Mouse (Mus musculus) activated CD4-positive, CD25-positive, alpha-beta regulatory T cell, adult 4 months (primary cell): ENCODE measurements around the gene Glt1d1. TPM values are rescaled to one million over a fixed set of nuclear protein-coding genes. Genes with fewer than 3 reads are reported as not detected.
"Not testable (repeated sequence)": the region's sequence is repeated elsewhere in the genome, so short reads cannot be mapped to it uniquely, and the experiment has no call there.

ENCODE experiments used
- ATAC-seq: one replicate; pipeline ENCODE4 v1.8.0; 2017
- polyA plus RNA-seq, 2 experiments: library from polyadenylated mRNA; unstranded; fragments of 100-300 nt; shearing (Covaris generic); gene quantifications; one replicate each; pipeline ENCODE4 v1.2.1; 2017

The Glt1d1 gene
- polyA plus RNA-seq, 2 experiments from 2014 or later: not detected

DNA sequence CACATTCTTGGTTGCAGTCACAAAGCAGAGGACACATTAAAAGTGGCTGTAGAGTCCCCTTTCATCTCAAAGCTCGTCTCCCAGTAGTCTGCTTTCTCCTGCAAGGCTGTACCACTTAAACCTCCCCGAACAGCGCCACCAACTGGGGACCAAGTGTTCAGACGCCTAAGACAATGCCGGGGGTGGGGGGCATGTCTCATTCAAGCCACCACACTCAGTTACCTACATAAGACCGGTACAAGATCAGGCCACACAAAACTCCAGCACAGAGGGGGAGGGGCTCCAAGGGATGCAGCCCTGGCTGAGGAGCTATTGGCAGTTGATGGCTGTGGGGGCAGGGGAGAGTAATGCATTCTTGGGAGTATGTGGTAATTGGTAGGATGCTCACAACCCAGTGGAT is 68.1 kb downstream of the Glt1d1 start:
- ATAC-seq: no peak

- no peak for ATAC-seq
Measured at GRCm38 (mm10) chr5:127703609-127704180, 71.6 kb downstream of the Glt1d1 start.

DNA sequence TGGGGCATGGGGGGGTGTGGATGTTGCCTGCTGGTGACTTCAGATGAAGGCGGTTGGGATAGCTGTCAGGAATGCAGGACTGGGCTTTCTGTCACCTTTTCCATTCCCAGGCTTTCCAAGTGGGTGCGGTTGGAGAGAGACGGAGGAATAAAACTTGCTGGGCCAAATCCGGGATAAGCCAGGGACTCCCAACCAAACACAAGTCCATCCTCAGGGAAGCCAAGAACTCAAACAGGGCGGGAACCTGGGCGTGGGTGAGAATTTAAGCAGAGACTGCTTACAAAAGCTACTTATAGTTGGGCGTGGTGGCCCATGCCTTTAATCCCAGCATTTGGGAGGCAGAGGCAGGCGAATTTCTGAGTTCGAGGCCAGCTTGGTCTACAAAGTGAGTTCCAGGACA is 73.2 kb downstream of the Glt1d1 start:
- no peak for ATAC-seq

- no peak for ATAC-seq
Measured at GRCm38 (mm10) chr5:127705976-127706375, 73.9 kb downstream of the Glt1d1 start.

DNA sequence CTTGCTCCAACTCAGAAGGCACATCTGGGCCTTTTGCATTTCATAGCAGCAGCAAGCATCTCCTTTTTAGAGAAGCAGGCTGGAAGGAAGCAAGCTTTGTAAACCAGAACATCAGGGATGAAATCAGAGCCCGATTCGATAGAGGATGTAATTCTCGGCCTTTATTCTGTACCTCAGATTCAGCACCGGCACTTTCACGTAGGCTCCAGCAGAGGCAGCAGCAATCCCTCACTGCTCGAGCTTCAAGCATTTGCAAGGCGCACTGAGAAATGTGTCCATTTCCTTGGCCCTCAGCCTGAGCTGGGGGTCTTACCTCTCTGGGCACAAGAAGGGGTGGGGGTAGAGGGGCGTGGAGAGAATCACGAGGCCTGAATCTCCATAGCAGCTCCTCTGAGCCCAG is 76.1 kb downstream of the Glt1d1 start:
- ATAC-seq: no peak

DNA sequence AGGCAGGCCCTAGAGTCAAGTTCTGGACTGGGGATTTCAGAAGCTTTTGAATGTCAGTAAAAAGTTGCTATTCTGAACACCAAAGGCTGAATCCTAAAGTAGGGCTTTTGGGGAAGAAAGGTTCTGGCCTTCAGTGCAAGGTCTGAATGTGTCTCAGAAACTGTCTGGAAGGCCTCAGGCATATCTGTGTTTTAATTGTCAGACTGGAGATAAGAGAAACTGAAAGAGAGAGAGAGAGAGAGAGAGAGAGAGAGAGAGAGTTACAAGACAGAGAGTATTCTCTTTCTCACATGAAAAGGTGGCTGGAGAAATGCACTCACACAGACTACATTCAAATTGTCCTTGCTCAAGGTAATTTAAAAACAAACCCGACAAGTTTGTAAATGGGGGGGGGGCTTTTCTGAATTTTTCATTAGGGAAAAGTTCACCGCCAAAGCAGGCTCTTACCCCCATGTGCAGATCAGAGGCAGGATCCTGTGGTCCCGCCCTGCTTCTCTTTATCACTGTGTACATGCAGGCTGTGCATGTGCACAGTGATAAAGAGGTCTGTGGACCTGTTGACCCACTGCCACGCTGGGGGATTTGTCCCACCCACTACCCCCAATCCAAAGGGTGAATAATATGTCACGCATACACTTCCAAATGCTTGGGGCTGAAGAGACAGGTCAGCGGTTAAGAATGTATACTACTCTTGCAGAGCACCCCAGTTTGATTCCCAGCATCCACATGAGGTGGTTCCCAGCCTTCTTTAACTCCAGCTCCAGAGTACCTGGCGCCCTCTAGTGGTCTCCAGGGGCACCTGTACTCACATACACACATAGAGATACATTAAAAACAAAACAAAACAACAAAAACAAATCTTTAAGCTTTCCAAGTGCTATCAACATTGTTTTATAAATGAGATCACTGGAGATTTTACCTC is 83.0 kb downstream of the Glt1d1 start:
- ATAC-seq: no peak

GRCm38 (mm10) chr5:127720591-127721379 is 88.7 kb downstream of the Glt1d1 start:
- ATAC-seq: no peak

DNA sequence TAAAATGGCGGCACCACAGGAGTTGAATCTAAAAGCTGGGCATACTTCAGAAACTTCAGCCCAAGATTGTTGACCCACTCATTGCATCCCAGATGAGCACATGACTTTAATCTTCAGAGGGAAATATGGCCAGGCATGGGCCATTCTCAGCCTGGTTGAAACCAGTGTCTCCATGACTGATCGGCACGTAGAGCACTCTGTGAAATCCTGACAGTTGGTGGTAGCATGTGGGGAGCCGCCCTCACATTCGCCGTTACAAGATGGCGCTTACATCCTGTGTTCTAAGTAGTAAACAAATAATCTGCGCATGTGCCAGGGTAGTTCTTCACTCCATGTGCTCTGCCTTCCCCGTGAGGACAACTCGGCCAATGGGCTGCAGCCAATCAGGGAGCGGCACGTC is 90.1 kb downstream of the Glt1d1 start:
- ATAC-seq: not testable (repeated sequence)

DNA sequence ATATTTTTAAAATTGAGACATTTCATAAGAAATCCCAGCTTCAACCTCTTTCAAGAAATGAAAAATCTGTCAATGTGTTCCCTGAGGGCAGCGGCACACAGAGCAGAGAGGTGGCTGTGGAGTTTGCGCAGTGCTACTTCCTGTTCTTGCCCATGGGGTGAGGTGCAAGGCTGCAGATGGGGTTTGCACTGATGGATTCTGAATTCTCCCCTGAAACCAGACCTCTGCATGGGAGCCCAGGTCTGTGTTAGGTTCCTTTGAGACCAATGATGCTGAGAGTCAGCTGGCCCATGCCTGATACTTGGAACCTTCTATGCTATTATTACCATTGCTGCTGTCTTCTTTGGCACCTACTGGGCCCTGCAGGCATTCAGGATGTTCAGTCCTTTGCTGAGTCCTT is 98.3 kb downstream of the Glt1d1 start:
- no peak for ATAC-seq

DNA sequence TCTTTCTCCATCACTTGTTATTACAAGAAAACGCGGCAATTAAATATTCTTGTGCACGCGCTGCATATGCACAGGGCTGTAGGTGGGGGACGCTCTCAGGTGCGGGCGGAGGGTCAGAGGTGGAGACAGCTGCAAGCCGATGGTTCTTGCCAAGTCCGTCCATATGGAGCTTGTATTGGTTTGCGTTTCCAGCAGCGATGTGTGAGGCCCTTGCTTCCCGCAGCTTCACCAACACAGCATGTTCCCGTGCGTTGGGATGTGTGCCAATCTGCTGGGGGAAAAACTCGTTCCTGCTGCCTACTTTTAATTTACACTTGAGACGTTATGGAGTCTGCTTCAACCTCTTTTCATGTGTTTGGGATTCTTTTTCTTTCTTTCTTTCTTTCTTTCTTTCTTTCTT is 109.3 kb downstream of the Glt1d1 start:
- no peak for ATAC-seq

DNA sequence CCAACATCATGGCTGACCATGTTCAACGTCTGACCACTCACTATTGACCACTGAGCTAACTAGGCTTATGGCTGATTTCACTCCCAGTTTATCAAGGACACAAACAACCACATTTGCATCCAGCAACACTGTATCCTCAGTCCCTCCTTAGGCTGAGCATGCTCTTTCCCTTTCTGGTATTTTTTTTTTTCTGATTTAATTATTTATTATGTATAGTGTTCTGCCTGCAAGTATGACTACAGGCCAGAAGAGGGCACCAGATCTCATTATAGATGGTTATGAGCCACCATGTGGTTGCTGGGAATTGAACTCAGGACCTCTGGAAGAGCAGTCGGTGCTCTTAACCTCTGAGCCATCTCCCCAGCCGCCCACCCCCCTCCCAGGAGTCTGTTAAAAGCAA is 117.5 kb downstream of the Glt1d1 start:
- ATAC-seq: not testable (repeated sequence)

DNA sequence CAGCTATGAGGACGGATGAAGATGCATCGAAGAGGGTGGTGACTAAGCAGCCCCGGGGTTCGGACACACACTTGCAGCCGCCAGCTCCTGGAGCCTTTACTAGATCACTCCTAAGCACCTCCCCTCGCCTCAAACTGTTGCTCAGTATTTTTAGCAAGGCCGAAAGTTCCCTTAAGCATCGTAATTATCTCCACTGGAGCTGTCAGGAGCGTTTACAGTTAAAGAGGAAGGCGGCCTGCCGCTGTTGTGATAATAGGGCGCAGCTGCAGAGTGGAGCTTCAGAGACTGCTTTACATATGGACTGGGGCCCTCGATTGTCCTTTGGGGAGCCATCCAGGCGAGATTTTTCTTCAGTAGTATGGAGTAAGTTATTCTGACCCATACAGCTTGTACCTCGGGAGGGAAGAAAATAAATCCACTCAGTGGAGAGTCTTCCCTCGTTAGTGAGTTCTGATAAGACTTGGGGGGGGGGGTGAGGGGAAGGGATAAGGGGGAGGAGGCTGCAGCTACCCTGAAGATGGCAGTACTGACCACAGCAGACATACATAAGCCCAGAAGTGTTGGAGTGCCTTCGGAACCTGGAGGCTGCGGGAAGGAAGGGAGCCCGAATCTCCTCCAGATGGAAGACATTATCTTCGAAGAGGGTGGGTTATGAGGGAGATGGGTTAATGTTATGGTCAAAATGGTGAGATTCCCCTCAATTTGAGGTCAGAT is 119.4 kb downstream of the Glt1d1 start:
- no peak for ATAC-seq

GRCm38 (mm10) chr5:127755594-127755993 is 123.5 kb downstream of the Glt1d1 start:
- ATAC-seq: no peak

DNA sequence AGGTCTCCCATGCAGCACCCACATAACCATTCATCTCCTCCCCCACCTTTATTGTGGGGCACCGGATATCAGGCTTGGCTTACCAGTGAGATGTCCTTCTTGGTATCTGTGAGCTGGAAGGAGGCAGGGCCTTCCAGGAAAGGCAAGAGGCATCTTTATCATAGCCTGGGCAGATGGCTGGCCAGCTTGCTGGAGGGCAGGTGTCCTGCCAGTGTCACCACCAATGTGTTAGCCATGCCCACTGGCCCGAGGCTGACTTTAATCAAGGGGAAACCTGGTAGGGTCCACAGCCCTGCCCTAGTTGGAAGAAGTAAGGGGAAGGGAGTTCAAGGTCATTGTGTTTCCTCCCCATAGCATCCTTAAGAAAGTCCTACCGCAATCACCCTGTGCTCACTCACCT is 123.9 kb downstream of the Glt1d1 start:
- no peak for ATAC-seq

DNA sequence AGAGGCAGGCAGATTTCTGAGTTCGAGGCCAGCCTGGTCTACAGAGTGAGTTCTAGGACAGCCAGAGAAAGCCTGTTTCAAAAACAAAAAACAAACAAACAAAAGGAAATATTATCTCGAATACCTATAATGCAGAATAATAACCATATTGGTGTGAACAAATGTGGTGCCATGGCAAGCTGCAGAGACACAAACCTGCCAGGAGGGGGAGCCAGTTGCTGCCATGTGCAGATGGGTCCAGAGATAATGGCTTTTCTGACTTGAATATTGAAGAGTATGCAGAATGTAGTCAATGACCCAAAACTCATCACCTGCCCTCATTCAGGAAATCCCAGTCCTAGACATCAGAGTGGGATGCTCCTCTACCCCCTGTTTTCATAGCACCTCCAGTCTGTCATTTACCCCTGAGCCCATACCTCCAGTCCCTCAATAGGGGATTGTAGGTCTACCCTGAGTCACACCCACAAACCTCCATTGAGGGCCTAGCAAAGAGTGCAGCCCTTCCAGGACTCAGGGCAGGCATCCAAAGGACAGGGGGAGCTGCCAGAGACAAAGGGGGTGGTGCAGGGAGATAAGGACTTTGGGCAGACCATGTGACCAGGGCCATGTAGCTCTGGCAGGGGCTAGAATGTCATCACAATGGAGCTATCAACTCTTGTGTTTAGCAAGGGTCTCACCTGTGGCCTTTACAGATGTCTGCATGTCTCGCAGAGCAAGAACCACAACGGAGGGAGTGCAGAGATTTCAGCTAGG is 124.8 kb downstream of the Glt1d1 start:
- ATAC-seq: no peak

- ATAC-seq: no peak
Measured at GRCm38 (mm10) chr5:127758576-127758975, 126.5 kb downstream of the Glt1d1 start.

Other genes with a start within 250 kb of the Glt1d1 start
- gene Slc15a4, start 635 bp downstream of the Glt1d1 start, polyA plus RNA-seq: 1 to 10 TPM; 3.2 to 4.1 TPM